Mouse (Mus musculus) embryo, embryonic 9.5 days (tissue): ENCODE measurements at regions not wholly inside any gene's neighbourhood (a gene's known extent, or its start where the extent isn't known, plus 50 kb on each side); places are given as distances from the start of the nearest gene placed in this dataset.

Experiments used
- DNase-seq: peaks from one replicate; pipeline ENCODE4 v3.0.0-alpha.2; 2017; ENCODE audit errors: extremely low spot score

- no peak for DNase-seq
Measured at GRCm38 (mm10) chr11:95198196-95198595, 52.1 kb upstream of the Dlx4 start.

- no peak for DNase-seq
Measured at GRCm38 (mm10) chr11:95200971-95201370, 54.9 kb upstream of the Dlx4 start.

- DNase-seq: peak; percentile 69
Measured at GRCm38 (mm10) chr11:95210185-95211030, 50.9 kb upstream of the Tac4 start.

GRCm38 (mm10) chr11:95211031-95211425, 50.3 kb upstream of the Tac4 start:
- no peak for DNase-seq
